Mouse (Mus musculus) myocyte (in vitro differentiated cells): ENCODE measurements at regions not wholly inside any gene's neighbourhood (a gene's known extent, or its start where the extent isn't known, plus 50 kb on each side); places are given as distances from the start of the nearest gene placed in this dataset.

Experiments
- MAX ChIP-seq: IDR thresholded peaks from one replicate; pipeline ENCODE4 v1.6.1; 2011; ENCODE audit warnings: low read depth, mild to moderate bottlenecking, control low read depth
- MYOD1 ChIP-seq, 3 experiments: IDR thresholded peaks; one replicate each; pipeline ENCODE4 v1.6.1; 2011; ENCODE audit warnings: control low read depth in 2 of 3, low read depth in 2 of 3, mild to moderate bottlenecking in 2 of 3, moderate library complexity in 1 of 3; ENCODE audit not compliant: insufficient read length in 2 of 3, control insufficient read depth in 1 of 3
- POLR2A ChIP-seq: IDR thresholded peaks from one replicate; pipeline ENCODE4 v1.6.1; 2011; ENCODE audit warnings: low read depth, mild to moderate bottlenecking, control low read depth, moderate library complexity; ENCODE audit not compliant: insufficient read length
- TCF12 ChIP-seq: IDR thresholded peaks from one replicate; pipeline ENCODE4 v1.6.1; 2011; ENCODE audit warnings: mild to moderate bottlenecking, control low read depth; ENCODE audit not compliant: poor library complexity, insufficient read depth, severe bottlenecking
- USF1 ChIP-seq: IDR thresholded peaks from one replicate; pipeline ENCODE4 v1.6.1; 2011; ENCODE audit warnings: low read depth, mild to moderate bottlenecking, control low read depth, moderate library complexity

DNA sequence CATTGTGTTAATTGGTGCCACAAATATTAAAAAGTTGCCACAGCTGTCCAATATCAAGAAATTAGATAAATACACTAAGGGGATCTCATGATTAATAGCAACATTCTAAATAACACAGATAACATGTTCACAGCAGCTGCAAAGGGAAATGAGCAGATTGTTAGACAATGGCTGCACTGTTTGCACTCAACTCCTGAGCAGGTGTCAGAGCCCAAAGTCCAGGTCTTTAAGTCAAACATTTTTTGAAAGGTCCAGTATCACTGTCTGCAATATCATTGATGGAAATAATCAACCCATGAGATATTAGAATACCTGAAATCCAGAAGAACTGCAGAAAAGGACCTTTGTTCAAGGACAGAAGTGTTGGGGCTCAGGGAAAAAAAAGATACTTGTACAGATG, 53.4 kb upstream of the Enpp6 start:
- TF ChIP-seq MYOD1 (IDR thresholded peaks at IDR 0.05; ENCODE audit: control insufficient read depth in 1 of 3, insufficient read length in 2 of 3, low read depth in 2 of 3) (peak in 1 of 3 experiments; percentile 19), POLR2A (no peak), USF1 (no peak), TCF12 (no peak), MAX (no peak)
